Mouse (Mus musculus): ENCODE measurements at regions not wholly inside any gene's neighbourhood (a gene's known extent, or its start where the extent isn't known, plus 50 kb on each side); places are given as distances from the start of the nearest gene placed in this dataset.
"Not testable (repeated sequence)": the region's sequence is repeated elsewhere in the genome, so short reads cannot be mapped to it uniquely, and the experiment has no call there.

- WGBS = 64% methylated on average over 5 of the region's 5 CpGs
- Histone ChIP-seq H3K4me3 (ENCODE audit: low read depth, low read length) (no peak overlapping the region), H3K27me3 (replicated peaks; ENCODE audit: control insufficient read depth, insufficient read depth, low read length) (no peaks in the 10 kb centered on the region), H3K9me3 (ENCODE audit: control insufficient read depth, low read length) (no peaks in the 10 kb centered on the region), H3K9ac (ENCODE audit: low read depth, low read length) (no peak overlapping the region), H3K4me1 (ENCODE audit: control insufficient read depth, insufficient read depth, low read length) (peaks cover 6% of the 10 kb centered on the region; the same call in 1 of the 2 replicates), H3K4me2 (ENCODE audit: low read depth, low read length) (no peak overlapping the region), H3K27ac (replicated peaks; ENCODE audit: low read depth, low read length) (no peak overlapping the region), H3K36me3 (ENCODE audit: control insufficient read depth, insufficient read depth, low read length) (no peaks in the 10 kb centered on the region)
- ATAC-seq (ENCODE audit: low read depth) = no peak
- no peak for DNase-seq (ENCODE audit: low spot score)
Observed at GRCm38 (mm10) chr2:108825981-108826380, 454.6 kb upstream of the Kif18a start.

- ATAC-seq (ENCODE audit: low read depth) (peak; percentile 86), DNase-seq (ENCODE audit: low spot score) (peak; percentile 83)
- no peak overlapping the region for H3K9ac ChIP-seq (ENCODE audit: low read depth, low read length)
- peaks cover 6% of the 10 kb centered on the region; the same call in 1 of the 2 replicates for H3K4me1 ChIP-seq (ENCODE audit: control insufficient read depth, insufficient read depth, low read length)
- H3K4me2 ChIP-seq (ENCODE audit: low read depth, low read length) = peak overlapping the region; percentile 27; the same call in 1 of the 2 replicates
- no peak overlapping the region for H3K27ac ChIP-seq (replicated peaks; ENCODE audit: low read depth, low read length)
- no peaks in the 10 kb centered on the region for H3K9me3 ChIP-seq (ENCODE audit: control insufficient read depth, low read length)
- H3K27me3 ChIP-seq (replicated peaks; ENCODE audit: control insufficient read depth, insufficient read depth, low read length) = no peaks in the 10 kb centered on the region
- no peak overlapping the region for H3K4me3 ChIP-seq (ENCODE audit: low read depth, low read length)
- H3K36me3 ChIP-seq (ENCODE audit: control insufficient read depth, insufficient read depth, low read length) = no peaks in the 10 kb centered on the region
- 7% methylated on average over 12 of the region's 12 CpGs for WGBS
Observed at GRCm38 (mm10) chr2:108827106-108827838, 453.3 kb upstream of the Kif18a start.

GRCm38 (mm10) chr2:108827974-108828700 lies 452.4 kb upstream of the Kif18a start:
- no peaks in the 10 kb centered on the region for H3K36me3 ChIP-seq (ENCODE audit: control insufficient read depth, insufficient read depth, low read length)
- DNase-seq (ENCODE audit: low spot score) (no peak), ATAC-seq (ENCODE audit: low read depth) (no peak)
- no peaks in the 10 kb centered on the region for H3K9me3 ChIP-seq (ENCODE audit: control insufficient read depth, low read length)
- no peak overlapping the region for H3K4me2 ChIP-seq (ENCODE audit: low read depth, low read length)
- H3K27me3 ChIP-seq (replicated peaks; ENCODE audit: control insufficient read depth, insufficient read depth, low read length) = no peaks in the 10 kb centered on the region
- no peak overlapping the region for H3K27ac ChIP-seq (replicated peaks; ENCODE audit: low read depth, low read length)
- no peak overlapping the region for H3K4me3 ChIP-seq (ENCODE audit: low read depth, low read length)
- 25% methylated on average over 3 of the region's 3 CpGs for WGBS
- peaks cover 6% of the 10 kb centered on the region; the same call in 1 of the 2 replicates for H3K4me1 ChIP-seq (ENCODE audit: control insufficient read depth, insufficient read depth, low read length)
- no peak overlapping the region for H3K9ac ChIP-seq (ENCODE audit: low read depth, low read length)

GRCm38 (mm10) chr2:108843855-108844254 lies 436.7 kb upstream of the Kif18a start:
- H3K4me2 ChIP-seq (ENCODE audit: low read depth, low read length); H3K4me3 ChIP-seq (ENCODE audit: low read depth, low read length); ATAC-seq (ENCODE audit: low read depth); H3K36me3 ChIP-seq (ENCODE audit: control insufficient read depth, insufficient read depth, low read length); H3K9me3 ChIP-seq (ENCODE audit: control insufficient read depth, low read length); H3K9ac ChIP-seq (ENCODE audit: low read depth, low read length); H3K27me3 ChIP-seq (replicated peaks; ENCODE audit: control insufficient read depth, insufficient read depth, low read length); H3K4me1 ChIP-seq (ENCODE audit: control insufficient read depth, insufficient read depth, low read length); H3K27ac ChIP-seq (replicated peaks; ENCODE audit: low read depth, low read length); DNase-seq (ENCODE audit: low spot score): not testable (repeated sequence)
- WGBS = 65% methylated on average over 2 of the region's 2 CpGs

GRCm38 (mm10) chr2:108848051-108848450 lies 432.5 kb upstream of the Kif18a start:
- WGBS = 85% methylated on average over 3 of the region's 3 CpGs
- ATAC-seq (ENCODE audit: low read depth) (no peak), DNase-seq (ENCODE audit: low spot score) (no peak)
- H3K9me3 ChIP-seq (ENCODE audit: control insufficient read depth, low read length) = 0 out of 2 replicates have a peak, but pooled peaks cover 3% of the 10 kb centered on the region
- no peak overlapping the region for H3K9ac ChIP-seq (ENCODE audit: low read depth, low read length)
- H3K27me3 ChIP-seq (replicated peaks; ENCODE audit: control insufficient read depth, insufficient read depth, low read length) = no peaks in the 10 kb centered on the region
- H3K36me3 ChIP-seq (ENCODE audit: control insufficient read depth, insufficient read depth, low read length) = no peaks in the 10 kb centered on the region
- H3K4me2 ChIP-seq (ENCODE audit: low read depth, low read length) = no peak overlapping the region
- H3K4me3 ChIP-seq (ENCODE audit: low read depth, low read length) = no peak overlapping the region
- no peaks in the 10 kb centered on the region for H3K4me1 ChIP-seq (ENCODE audit: control insufficient read depth, insufficient read depth, low read length)
- H3K27ac ChIP-seq (replicated peaks; ENCODE audit: low read depth, low read length) = no peak overlapping the region

- no peaks in the 10 kb centered on the region for H3K36me3 ChIP-seq (ENCODE audit: control insufficient read depth, insufficient read depth, low read length)
Observed at GRCm38 (mm10) chr2:108854399-108854798, 426.1 kb upstream of the Kif18a start.

GRCm38 (mm10) chr2:108877141-108877540 lies 403.4 kb upstream of the Kif18a start:
- no peak overlapping the region for H3K4me2 ChIP-seq (ENCODE audit: low read depth, low read length)
- DNase-seq (ENCODE audit: low spot score) = peak; percentile 73
- H3K4me1 ChIP-seq (ENCODE audit: control insufficient read depth, insufficient read depth, low read length) = no peaks in the 10 kb centered on the region
- no peaks in the 10 kb centered on the region for H3K36me3 ChIP-seq (ENCODE audit: control insufficient read depth, insufficient read depth, low read length)
- no peak overlapping the region for H3K4me3 ChIP-seq (ENCODE audit: low read depth, low read length)
- 0 out of 2 replicates have a peak, but pooled peaks cover 3% of the 10 kb centered on the region for H3K9me3 ChIP-seq (ENCODE audit: control insufficient read depth, low read length)
- no peaks in the 10 kb centered on the region for H3K27me3 ChIP-seq (replicated peaks; ENCODE audit: control insufficient read depth, insufficient read depth, low read length)
- H3K27ac ChIP-seq (replicated peaks; ENCODE audit: low read depth, low read length) = no peak overlapping the region
- no peak for ATAC-seq (ENCODE audit: low read depth)
- WGBS = 56% methylated on average over 4 of the region's 4 CpGs
- no peak overlapping the region for H3K9ac ChIP-seq (ENCODE audit: low read depth, low read length)

More at GRCm38 (mm10) chr2:108854399-108854798, 426.1 kb upstream of the Kif18a start:
- H3K27me3 ChIP-seq (replicated peaks; ENCODE audit: control insufficient read depth, insufficient read depth, low read length) = no peaks in the 10 kb centered on the region
- DNase-seq (ENCODE audit: low spot score) (no peak), ATAC-seq (ENCODE audit: low read depth) (no peak)
- H3K9ac ChIP-seq (ENCODE audit: low read depth, low read length) = no peak overlapping the region
- H3K9me3 ChIP-seq (ENCODE audit: control insufficient read depth, low read length) = no peaks in the 10 kb centered on the region
- no peak overlapping the region for H3K4me3 ChIP-seq (ENCODE audit: low read depth, low read length)
- H3K27ac ChIP-seq (replicated peaks; ENCODE audit: low read depth, low read length) = no peak overlapping the region
- no peaks in the 10 kb centered on the region for H3K4me1 ChIP-seq (ENCODE audit: control insufficient read depth, insufficient read depth, low read length)
- H3K4me2 ChIP-seq (ENCODE audit: low read depth, low read length) = no peak overlapping the region
- WGBS = 67% methylated on average over 2 of the region's 2 CpGs

GRCm38 (mm10) chr2:108877676-108878075 lies 402.9 kb upstream of the Kif18a start:
- ATAC-seq (ENCODE audit: low read depth) = no peak; the same call in 1 of the 2 replicates

More at GRCm38 (mm10) chr2:108877676-108878075, 402.9 kb upstream of the Kif18a start:
- Histone ChIP-seq H3K27ac (replicated peaks; ENCODE audit: low read depth, low read length) (no peak overlapping the region), H3K4me3 (ENCODE audit: low read depth, low read length) (no peak overlapping the region), H3K9me3 (ENCODE audit: control insufficient read depth, low read length) (0 out of 2 replicates have a peak, but pooled peaks cover 3% of the 10 kb centered on the region), H3K4me2 (ENCODE audit: low read depth, low read length) (no peak overlapping the region), H3K4me1 (ENCODE audit: control insufficient read depth, insufficient read depth, low read length) (no peaks in the 10 kb centered on the region), H3K9ac (ENCODE audit: low read depth, low read length) (no peak overlapping the region), H3K27me3 (replicated peaks; ENCODE audit: control insufficient read depth, insufficient read depth, low read length) (no peaks in the 10 kb centered on the region), H3K36me3 (ENCODE audit: control insufficient read depth, insufficient read depth, low read length) (no peaks in the 10 kb centered on the region)
- peak; percentile 51 for DNase-seq (ENCODE audit: low spot score)
- 36% methylated on average over 3 of the region's 3 CpGs for whole genome bisulfite sequencing

Data from embryonic facial prominence, embryonic 14.5 days (tissue).